Mouse (Mus musculus): ENCODE measurements around the gene Tpcn1. TPM values are rescaled to one million over a fixed set of nuclear protein-coding genes. Genes with fewer than 3 reads are reported as not detected.

The Tpcn1 gene
- total RNA-seq, 2 experiments from 2014 or later = 57.0 to 107 TPM

GRCm38 (mm10) chr5:120495064-120495702, 93.3 kb downstream of the Tpcn1 start:
- peak; percentile 13; the same call in 1 of the 2 replicates for ATAC-seq (replicated peaks; ENCODE audit: low FRiP score, poor library complexity, severe bottlenecking)

DNA sequence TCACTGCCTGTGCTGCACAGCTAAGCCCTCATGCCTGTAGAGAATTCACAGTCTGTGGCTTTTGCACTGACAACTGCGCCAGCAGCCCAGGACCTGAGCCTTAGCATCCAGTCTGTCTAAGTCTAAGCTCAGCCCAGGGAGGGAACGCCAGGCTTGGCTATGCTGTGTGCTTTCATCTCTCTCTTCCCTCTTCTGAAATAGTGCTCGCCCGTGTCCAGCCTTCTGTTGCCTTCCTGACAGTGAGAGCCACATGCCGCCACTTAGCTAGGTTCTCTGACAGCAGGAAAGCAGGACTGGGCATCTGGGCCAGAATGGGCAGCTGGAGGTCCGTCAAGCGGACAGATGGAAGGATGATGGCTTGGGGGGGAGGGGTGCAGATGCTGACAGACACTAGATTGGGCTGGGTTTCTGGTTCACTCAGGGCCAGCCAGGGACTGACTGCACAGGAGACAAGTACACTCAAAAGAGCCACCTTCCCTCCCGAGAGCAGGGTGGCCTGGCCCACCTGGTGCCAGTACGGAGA, 94.5 kb downstream of the Tpcn1 start:
- ATAC-seq (replicated peaks; ENCODE audit: low FRiP score, poor library complexity, severe bottlenecking) = no peak

GRCm38 (mm10) chr5:120493440-120493839, 95.0 kb downstream of the Tpcn1 start:
- ATAC-seq (replicated peaks; ENCODE audit: low FRiP score, poor library complexity, severe bottlenecking) = no peak

- ATAC-seq (replicated peaks; ENCODE audit: low FRiP score, poor library complexity, severe bottlenecking) = no peak
Measured at GRCm38 (mm10) chr5:120492437-120492836, 96.0 kb downstream of the Tpcn1 start.

- no peak for ATAC-seq (replicated peaks; ENCODE audit: low FRiP score, poor library complexity, severe bottlenecking)
Measured at GRCm38 (mm10) chr5:120490679-120491192, 97.7 kb downstream of the Tpcn1 start.

DNA sequence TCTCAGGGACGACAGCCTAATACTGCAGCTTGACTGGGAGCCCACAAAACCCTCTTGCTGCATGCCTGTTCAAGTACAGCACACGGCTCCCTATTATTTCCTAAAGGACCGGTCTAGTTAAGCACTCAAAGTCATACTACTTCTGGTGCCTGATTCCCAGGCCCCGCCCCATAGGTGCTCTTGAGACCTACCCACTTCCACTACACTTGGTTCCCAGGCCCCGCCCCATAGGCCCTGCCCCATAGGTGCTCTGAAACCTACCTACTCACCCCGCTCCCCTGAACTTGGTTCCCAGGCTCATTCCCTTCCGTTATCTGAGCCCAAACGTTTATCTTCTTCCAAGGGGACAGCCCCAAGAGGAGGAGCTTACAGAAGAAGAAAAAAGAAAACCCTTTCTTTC, 100.6 kb downstream of the Tpcn1 start:
- no peak for ATAC-seq (replicated peaks; ENCODE audit: low FRiP score, poor library complexity, severe bottlenecking)

Other genes with a start within 250 kb of the Tpcn1 start
- gene Lhx5, start 157.0 kb downstream of the Tpcn1 start, total RNA-seq (2015; ENCODE audit: low replicate concordance) = not detected in 2 replicates
- gene Lhx5, start 157.0 kb downstream of the Tpcn1 start, total RNA-seq (2017; ENCODE audit: low replicate concordance) = not detected in 2 replicates
- 4.2 TPM in 1 of 2 replicates, not detected in the other for gene Sdsl, start 115.9 kb downstream of the Tpcn1 start, total RNA-seq (2015; ENCODE audit: low replicate concordance)
- 2.7 and 4.8 TPM in 2 replicates for gene Sdsl, start 115.9 kb downstream of the Tpcn1 start, total RNA-seq (2017; ENCODE audit: low replicate concordance)
- gene Sds, start 112.1 kb downstream of the Tpcn1 start, total RNA-seq (2015; ENCODE audit: low replicate concordance) = not detected in 2 replicates
- not detected in 2 replicates for gene Sds, start 112.1 kb downstream of the Tpcn1 start, total RNA-seq (2017; ENCODE audit: low replicate concordance)
- 1.1 and 2.1 TPM in 2 replicates for gene Plbd2, start 85.0 kb downstream of the Tpcn1 start, total RNA-seq (2015; ENCODE audit: low replicate concordance)
- gene Plbd2, start 85.0 kb downstream of the Tpcn1 start, total RNA-seq (2017; ENCODE audit: low replicate concordance) = 2.0 and 3.9 TPM in 2 replicates
- 3.4 and 5.0 TPM in 2 replicates for gene Slc8b1, start 77.5 kb downstream of the Tpcn1 start, total RNA-seq (2015; ENCODE audit: low replicate concordance)
- gene Slc8b1, start 77.5 kb downstream of the Tpcn1 start, total RNA-seq (2017; ENCODE audit: low replicate concordance) = 3.0 and 6.7 TPM in 2 replicates
- gene Iqcd, start 343 bp upstream of the Tpcn1 start, total RNA-seq (2015; ENCODE audit: low replicate concordance) = 2.5 TPM in 1 of 2 replicates, not detected in the other
- gene Iqcd, start 343 bp upstream of the Tpcn1 start, total RNA-seq (2017; ENCODE audit: low replicate concordance) = 3.1 and 3.3 TPM in 2 replicates
- 0.72 TPM in 1 of 2 replicates, not detected in the other for gene Rita1, start 23.9 kb upstream of the Tpcn1 start, total RNA-seq (2015; ENCODE audit: low replicate concordance)
- 3.9 TPM in 1 of 2 replicates, not detected in the other for gene Rita1, start 23.9 kb upstream of the Tpcn1 start, total RNA-seq (2017; ENCODE audit: low replicate concordance)
- 1.1 and 1.3 TPM in 2 replicates for gene Ddx54, start 24.1 kb upstream of the Tpcn1 start, total RNA-seq (2015; ENCODE audit: low replicate concordance)
- gene Ddx54, start 24.1 kb upstream of the Tpcn1 start, total RNA-seq (2017; ENCODE audit: low replicate concordance) = 6.4 and 8.1 TPM in 2 replicates
- not detected in 2 replicates for gene Cfap73, start 45.6 kb upstream of the Tpcn1 start, total RNA-seq (2015; ENCODE audit: low replicate concordance)
- not detected in 2 replicates for gene Cfap73, start 45.6 kb upstream of the Tpcn1 start, total RNA-seq (2017; ENCODE audit: low replicate concordance)
- 14.3 TPM in 1 of 2 replicates, not detected in the other for gene Rasal1, start 60.1 kb upstream of the Tpcn1 start, total RNA-seq (2015; ENCODE audit: low replicate concordance)
- gene Rasal1, start 60.1 kb upstream of the Tpcn1 start, total RNA-seq (2017; ENCODE audit: low replicate concordance) = not detected in 2 replicates
- 7.5 TPM in 1 of 2 replicates, not detected in the other for gene Dtx1, start 123.3 kb upstream of the Tpcn1 start, total RNA-seq (2015; ENCODE audit: low replicate concordance)
- gene Dtx1, start 123.3 kb upstream of the Tpcn1 start, total RNA-seq (2017; ENCODE audit: low replicate concordance) = 0.39 and 0.61 TPM in 2 replicates
- 5.0 and 12.3 TPM in 2 replicates for gene Oas2, start 161.2 kb upstream of the Tpcn1 start, total RNA-seq (2015; ENCODE audit: low replicate concordance)
- gene Oas2, start 161.2 kb upstream of the Tpcn1 start, total RNA-seq (2017; ENCODE audit: low replicate concordance) = 3.5 TPM in 2 replicates
- gene Oas3, start 189.0 kb upstream of the Tpcn1 start, total RNA-seq (2015; ENCODE audit: low replicate concordance) = 62.9 and 68.5 TPM in 2 replicates
- gene Oas3, start 189.0 kb upstream of the Tpcn1 start, total RNA-seq (2017; ENCODE audit: low replicate concordance) = 45.4 and 47.3 TPM in 2 replicates
- gene Oas1e, start 206.9 kb upstream of the Tpcn1 start, total RNA-seq (2015; ENCODE audit: low replicate concordance) = not detected in 2 replicates
- gene Oas1e, start 206.9 kb upstream of the Tpcn1 start, total RNA-seq (2017; ENCODE audit: low replicate concordance) = 3.0 TPM in 1 of 2 replicates, not detected in the other
- gene Oas1c, start 223.8 kb upstream of the Tpcn1 start, total RNA-seq (2015; ENCODE audit: low replicate concordance) = 2.2 and 9.6 TPM in 2 replicates
- 6.7 and 11.6 TPM in 2 replicates for gene Oas1c, start 223.8 kb upstream of the Tpcn1 start, total RNA-seq (2017; ENCODE audit: low replicate concordance)

Measured in erythroid progenitor cell, adult 5-6 weeks (primary cell).